Mouse (Mus musculus) CH12.LX (cell line): ENCODE measurements around the gene Ercc8. TPM values are rescaled to one million over a fixed set of nuclear protein-coding genes. Genes with fewer than 3 reads are reported as not detected.

Source experiments
- DNase-seq: peaks from one replicate; pipeline ENCODE4 v3.0.0-alpha.2; 2013; ENCODE audit errors: extremely low read depth
- H3K27ac ChIP-seq: 2 replicates; pipeline ENCODE4 v1.5.1; 2012; ENCODE audit warnings: low read depth, mild to moderate bottlenecking, control low read depth, moderate library complexity; ENCODE audit not compliant: insufficient read depth
- H3K27me3 ChIP-seq: replicated peaks from 2 replicates; pipeline ENCODE3; 2012; ENCODE audit warnings: inconsistent platforms
- H3K36me3 ChIP-seq, 2 experiments: replicated peaks in 1 of 2; 2 replicates each; pipeline versions ENCODE3 to v1.6.1; 2012; ENCODE audit warnings: inconsistent platforms in 1 of 2, low read length in 1 of 2, mild to moderate bottlenecking in 1 of 2, mixed read lengths in 1 of 2, moderate library complexity in 1 of 2; ENCODE audit not compliant: control insufficient read depth in 1 of 2, insufficient read depth in 1 of 2
- H3K4me1 ChIP-seq, 2 experiments: 2 replicates each; pipeline ENCODE4 v1.6.1; 2012; ENCODE audit warnings: inconsistent platforms in 1 of 2, moderate library complexity in 1 of 2; ENCODE audit not compliant: insufficient read depth in 2 of 2, control insufficient read depth in 1 of 2
- H3K4me2 ChIP-seq: 2 replicates; pipeline ENCODE4 v1.6.1; 2012; ENCODE audit warnings: low read depth, mild to moderate bottlenecking, control low read depth; ENCODE audit not compliant: poor library complexity, insufficient read depth, severe bottlenecking
- H3K4me3 ChIP-seq, 3 experiments: fragments of 150-350 bp in 1 of 3; sonication (generic) in 1 of 3; replicated peaks in 1 of 3; 2 replicates each; pipeline versions ENCODE3 to v1.5.1; 2011 to 2012; ENCODE audit warnings: low read depth in 2 of 3, low read length in 2 of 3, mild to moderate bottlenecking in 2 of 3, moderate library complexity in 2 of 3, control low read depth in 1 of 3, improper control_type of control experiment in 1 of 3, inconsistent platforms in 1 of 3, mixed read lengths in 1 of 3; ENCODE audit not compliant: poor library complexity in 1 of 3
- H3K79me2 ChIP-seq: replicated peaks from 2 replicates; pipeline ENCODE4 v1.6.1; 2012; ENCODE audit warnings: mild to moderate bottlenecking, moderate library complexity; ENCODE audit not compliant: control insufficient read depth, poor library complexity, insufficient read depth, severe bottlenecking; ENCODE audit errors: extremely low read depth
- H3K9ac ChIP-seq: 2 replicates; pipeline ENCODE4 v1.6.1; 2012; ENCODE audit warnings: low read depth, mild to moderate bottlenecking, control low read depth, moderate library complexity; ENCODE audit not compliant: insufficient read depth
- H3K9me3 ChIP-seq: replicated peaks from 2 replicates; pipeline ENCODE3; 2012; ENCODE audit warnings: low read length, inconsistent platforms, mixed read lengths
- CTCF ChIP-seq, 2 experiments: IDR thresholded peaks in 1 of 2; conservative IDR thresholded peaks in 1 of 2; 2 replicates each; pipeline ENCODE4 v1.5.1; 2011 to 2012; ENCODE audit warnings: low read depth in 2 of 2, low read length in 2 of 2, improper control_type of control experiment in 1 of 2, inconsistent platforms in 1 of 2, mild to moderate bottlenecking in 1 of 2, moderate library complexity in 1 of 2
- E2F4 ChIP-seq: IDR thresholded peaks from 2 replicates; pipeline ENCODE4 v1.6.1; 2011; ENCODE audit warnings: low read depth, low read length, improper control_type of control experiment; ENCODE audit not compliant: insufficient replicate concordance
- ELF1 ChIP-seq: IDR thresholded peaks from 2 replicates; pipeline ENCODE4 v1.6.1; 2014; ENCODE audit warnings: low read depth, mild to moderate bottlenecking, inconsistent platforms, low read length, improper control_type of control experiment
- IRF4 ChIP-seq: IDR thresholded peaks from 2 replicates; pipeline ENCODE4 v1.6.1; 2014; ENCODE audit warnings: low read depth, mild to moderate bottlenecking, inconsistent platforms, low read length, improper control_type of control experiment
- JUN ChIP-seq: IDR thresholded peaks from 2 replicates; pipeline ENCODE4 v1.6.1; 2011; ENCODE audit warnings: low read depth, mild to moderate bottlenecking, low read length, improper control_type of control experiment, moderate library complexity; ENCODE audit not compliant: insufficient read depth
- KAT2A ChIP-seq: IDR thresholded peaks from 2 replicates; pipeline ENCODE4 v1.6.1; 2012; ENCODE audit warnings: low read length, improper control_type of control experiment, inconsistent platforms; ENCODE audit not compliant: insufficient replicate concordance
- MAX ChIP-seq: IDR thresholded peaks from 2 replicates; pipeline ENCODE4 v1.6.1; 2011; ENCODE audit warnings: low read length, improper control_type of control experiment
- MAZ ChIP-seq: IDR thresholded peaks from 2 replicates; pipeline ENCODE4 v1.6.1; 2012; ENCODE audit warnings: low read depth, mild to moderate bottlenecking, inconsistent platforms, low read length, improper control_type of control experiment, moderate library complexity
- MEF2A ChIP-seq: IDR thresholded peaks from 2 replicates; pipeline ENCODE4 v1.6.1; 2014; ENCODE audit warnings: low read depth, mild to moderate bottlenecking, inconsistent platforms, low read length, improper control_type of control experiment, borderline replicate concordance
- PAX5 ChIP-seq: IDR thresholded peaks from 2 replicates; pipeline ENCODE4 v1.6.1; 2012; ENCODE audit warnings: low read length, inconsistent platforms, mixed read lengths
- RAD21 ChIP-seq: IDR thresholded peaks from 2 replicates; pipeline ENCODE4 v1.6.1; 2011; ENCODE audit warnings: low read depth, mild to moderate bottlenecking, low read length, improper control_type of control experiment, moderate library complexity
- SIN3A ChIP-seq: IDR thresholded peaks from 2 replicates; pipeline ENCODE4 v1.6.1; 2012; ENCODE audit warnings: low read length, improper control_type of control experiment, inconsistent platforms
- SMC3 ChIP-seq: IDR thresholded peaks from 2 replicates; pipeline ENCODE4 v1.6.1; 2011; ENCODE audit warnings: low read depth, low read length, improper control_type of control experiment
- TBP ChIP-seq: conservative IDR thresholded peaks from 2 replicates; pipeline ENCODE4 v1.6.1; 2011; ENCODE audit warnings: low read depth, low read length, improper control_type of control experiment
- ZNF384 ChIP-seq: IDR thresholded peaks from 2 replicates; pipeline ENCODE4 v1.6.1; 2012; ENCODE audit warnings: low read depth, low read length, improper control_type of control experiment, inconsistent platforms
- dilution Hi-C: fragments of 300-500 bp; cut with MboI; formaldehyde crosslinking; loops from 2 replicates; pipeline ENCODE4 v1.14.3; 2020; ENCODE audit warnings: low sequenced_read_pairs; ENCODE audit not compliant: extremely low pct_unique_long_range_greater_than_20kb, extremely low pct_ligation_motif_present
- in situ Hi-C: fragments of 300-500 bp; cut with MboI; formaldehyde crosslinking; loops from 3 replicates; pipeline ENCODE4 v1.14.3; 2019; ENCODE audit warnings: low sequenced_read_pairs, low pct_ligation_motif_present, low pct_unique_long_range_greater_than_20kb, mixed read lengths
- polyA plus RNA-seq: library from polyadenylated mRNA; unstranded; fragments of >175 nt; gene quantifications from 2 replicates; pipeline ENCODE4 v1.2.1, GENCODE M21; 2012; ENCODE audit warnings: low read depth; ENCODE audit not compliant: insufficient read length
- total RNA-seq, 2 experiments: library from RNA; depleted of rRNA; stranded (reverse); fragments of 300-350 nt in 1 of 2; fragments of >200 nt in 1 of 2; gene quantifications; 2 replicates each; pipeline ENCODE4 v1.2.3; 2012 to 2014

Ercc8 gene
- total and polyA plus RNA-seq, 3 experiments = 20.0 to 29.4 (median 20.7) TPM

GRCm38 (mm10) chr13:108127130-108127529 is 31.4 kb upstream of the Ercc8 start:
- Histone ChIP-seq H3K9ac (no peak overlapping the region), H3K4me1 (peaks cover 0 to 7% of the 10 kb centered on the region in 2 experiments; a peak in 2 of 4 replicates), H3K4me2 (no peak overlapping the region), H3K79me2 (no peaks in the 10 kb centered on the region; the same call in 1 of the 2 replicates), H3K36me3 (peaks cover 0 to 15% of the 10 kb centered on the region in 2 experiments), H3K27me3 (no peaks in the 10 kb centered on the region), H3K9me3 (no peaks in the 10 kb centered on the region), H3K4me3 (no peak overlapping the region), H3K27ac (no peak overlapping the region)
- in situ Hi-C loops (loop anchor here (25.0 kb wide), 2 partner anchors 665 to 1015 kb away; no protein-coding TSS in a partner anchor), dilution Hi-C loops (no loop called here)
- peak; percentile 70 for DNase-seq
- peak; percentile 53 for TF ChIP-seq RAD21
- peak; percentile 44; the same call in 1 of the 2 replicates for TF ChIP-seq ZNF384
- TF ChIP-seq IRF4 = 0 out of 2 replicates have a peak, but pooled peaks have one; percentile 18
- TF ChIP-seq JUN = no peak
- peak; percentile 72 to 73 for TF ChIP-seq CTCF (conservative IDR thresholded peaks at IDR 0.05 in 1 of 2, IDR thresholded peaks at IDR 0.05 in 1 of 2; ENCODE audit: low read depth in 2 of 2, low read length in 2 of 2)
- TF ChIP-seq MAZ = 0 out of 2 replicates have a peak, but pooled peaks have one; percentile 22
- TF ChIP-seq KAT2A = no peak
- TF ChIP-seq SMC3 = peak; percentile 59

GRCm38 (mm10) chr13:108127883-108128282 is 30.6 kb upstream of the Ercc8 start:
- Histone ChIP-seq H3K4me3 (peak overlapping the region in 1 of 3 experiments; percentile 4), H3K4me1 (peaks cover 0 to 12% of the 10 kb centered on the region in 2 experiments; a peak in 2 of 4 replicates), H3K4me2 (peak overlapping the region; percentile 37), H3K27ac (no peak overlapping the region), H3K9ac (no peak overlapping the region), H3K27me3 (no peaks in the 10 kb centered on the region), H3K79me2 (no peaks in the 10 kb centered on the region; the same call in 1 of the 2 replicates), H3K9me3 (no peaks in the 10 kb centered on the region), H3K36me3 (peaks cover 0 to 18% of the 10 kb centered on the region in 2 experiments)
- in situ Hi-C loops (loop anchor here (25.0 kb wide), 2 partner anchors 666 to 1016 kb away; no protein-coding TSS in a partner anchor), dilution Hi-C loops (no loop called here)
- no peak for TF ChIP-seq ELF1
- peak; percentile 52 for TF ChIP-seq RAD21
- TF ChIP-seq CTCF (conservative IDR thresholded peaks at IDR 0.05 in 1 of 2, IDR thresholded peaks at IDR 0.05 in 1 of 2; ENCODE audit: low read depth in 2 of 2, low read length in 2 of 2) = peak in 1 of 2 experiments; percentile 47; a peak in 2 of 4 replicates
- peak; percentile 76 for TF ChIP-seq ZNF384
- no peak for TF ChIP-seq E2F4
- TF ChIP-seq SMC3 = peak; percentile 25; the same call in 1 of the 2 replicates
- DNase-seq = no peak

GRCm38 (mm10) chr13:108129070-108129469 is 29.5 kb upstream of the Ercc8 start:
- peak; percentile 69 for DNase-seq
- dilution Hi-C loops = no loop called here

More at GRCm38 (mm10) chr13:108129070-108129469, 29.5 kb upstream of the Ercc8 start:
- peaks cover 0 to 16% of the 10 kb centered on the region in 2 experiments; a peak in 2 of 4 replicates for H3K4me1 ChIP-seq
- TF ChIP-seq PAX5 (no peak), ZNF384 (peak; percentile 56; the same call in 1 of the 2 replicates), TBP (0 out of 2 replicates have a peak, but pooled peaks have one; percentile 39), RAD21 (peak; percentile 28), MAX (no peak), SMC3 (peak; percentile 49), MEF2A (0 out of 2 replicates have a peak, but pooled peaks have one; percentile 6), ELF1 (peak; percentile 75), SIN3A (no peak), CTCF (conservative IDR thresholded peaks at IDR 0.05 in 1 of 2, IDR thresholded peaks at IDR 0.05 in 1 of 2; ENCODE audit: low read depth in 2 of 2, low read length in 2 of 2) (peak in 1 of 2 experiments; percentile 62; a peak in 3 of 4 replicates)
- TF ChIP-seq, all 38 proteins: peak for 7
- Histone ChIP-seq H3K9me3 (no peaks in the 10 kb centered on the region), H3K4me3 (peak overlapping the region in 2 of 3 experiments; percentile 20 to 37), H3K79me2 (no peaks in the 10 kb centered on the region; the same call in 1 of the 2 replicates), H3K27me3 (no peaks in the 10 kb centered on the region), H3K36me3 (peaks cover 0 to 15% of the 10 kb centered on the region in 2 experiments), H3K4me2 (peak overlapping the region; percentile 90), H3K27ac (no peak overlapping the region), H3K9ac (peak overlapping the region; percentile 40; the same call in 1 of the 2 replicates)
- in situ Hi-C loops = loop anchor here (25.0 kb wide), 2 partner anchors 667 to 1017 kb away; no protein-coding TSS in a partner anchor
